Mouse (Mus musculus) liver (tissue): ENCODE results near the gene Abcg5.

ENCODE experiments used
- DNase-seq: peaks from one replicate; pipeline ENCODE4 v3.0.0-alpha.2; 2020; ENCODE audit warnings: mixed read lengths

Gene Abcg5

GRCm38 (mm10) chr17:84644292-84645050, 38.3 kb downstream of the Abcg5 start:
- DNase-seq = no peak

- DNase-seq = no peak
Observed at GRCm38 (mm10) chr17:84642324-84642723, 40.5 kb downstream of the Abcg5 start.

- peak; percentile 53 for DNase-seq
Observed at GRCm38 (mm10) chr17:84641893-84642292, 40.9 kb downstream of the Abcg5 start.

- DNase-seq = no peak
Observed at GRCm38 (mm10) chr17:84639796-84640378, 42.9 kb downstream of the Abcg5 start.

GRCm38 (mm10) chr17:84637971-84638370, 44.8 kb downstream of the Abcg5 start:
- DNase-seq = no peak

GRCm38 (mm10) chr17:84636328-84636727, 46.5 kb downstream of the Abcg5 start:
- no peak for DNase-seq

GRCm38 (mm10) chr17:84633443-84633842, 49.4 kb downstream of the Abcg5 start:
- DNase-seq = no peak

- DNase-seq = no peak
Observed at GRCm38 (mm10) chr17:84631836-84632235, 51.0 kb downstream of the Abcg5 start.

GRCm38 (mm10) chr17:84628611-84629010, 54.2 kb downstream of the Abcg5 start:
- DNase-seq = no peak

GRCm38 (mm10) chr17:84627721-84628120, 55.1 kb downstream of the Abcg5 start:
- no peak for DNase-seq

- no peak for DNase-seq
Observed at GRCm38 (mm10) chr17:84626857-84627305, 55.9 kb downstream of the Abcg5 start.

GRCm38 (mm10) chr17:84626276-84626856, 56.4 kb downstream of the Abcg5 start, which contains the start of gene Dync2li1:
Gene Dync2li1, plus strand, starts transcription at chr17:84626496.
- DNase-seq = peak; percentile 84

GRCm38 (mm10) chr17:84622873-84623272, 59.9 kb downstream of the Abcg5 start:
- DNase-seq = no peak

- no peak for DNase-seq
Observed at GRCm38 (mm10) chr17:84622028-84622427, 60.8 kb downstream of the Abcg5 start.

- DNase-seq = no peak
Observed at GRCm38 (mm10) chr17:84621209-84621608, 61.6 kb downstream of the Abcg5 start.

- DNase-seq = no peak
Observed at GRCm38 (mm10) chr17:84620610-84621009, 62.2 kb downstream of the Abcg5 start.

- DNase-seq = no peak
Observed at GRCm38 (mm10) chr17:84620076-84620475, 62.7 kb downstream of the Abcg5 start.

GRCm38 (mm10) chr17:84619112-84619511, 63.7 kb downstream of the Abcg5 start:
- DNase-seq = no peak

- no peak for DNase-seq
Observed at GRCm38 (mm10) chr17:84617953-84618352, 64.9 kb downstream of the Abcg5 start.

GRCm38 (mm10) chr17:84616526-84617074, 66.2 kb downstream of the Abcg5 start:
- no peak for DNase-seq

GRCm38 (mm10) chr17:84615811-84616210, 67.0 kb downstream of the Abcg5 start:
- DNase-seq = no peak

- no peak for DNase-seq
Observed at GRCm38 (mm10) chr17:84611971-84612370, 70.8 kb downstream of the Abcg5 start.

GRCm38 (mm10) chr17:84611500-84611899, 71.3 kb downstream of the Abcg5 start:
- DNase-seq = no peak

GRCm38 (mm10) chr17:84608606-84609005, 74.2 kb downstream of the Abcg5 start:
- DNase-seq = no peak
